Mouse (Mus musculus) MEL (cell line): ENCODE data around the gene Fam178b. TPM values are rescaled to one million over a fixed set of nuclear protein-coding genes. Genes with fewer than 3 reads are reported as not detected.

Experiments used
- DNase-seq: peaks from one replicate; pipeline ENCODE4 v3.0.0; 2011; ENCODE audit warnings: low read depth, low spot score
- H3K27ac ChIP-seq: 2 replicates; pipeline ENCODE4 v1.5.1; 2012; ENCODE audit warnings: low read depth, mild to moderate bottlenecking, control low read depth, low read length, moderate library complexity; ENCODE audit not compliant: control insufficient read depth
- H3K27me3 ChIP-seq, 2 experiments: fragments of 150-350 bp in 1 of 2; sonication (generic) in 1 of 2; 2 replicates each; pipeline ENCODE4 v1.6.1; 2012; ENCODE audit warnings: low read length in 2 of 2, mild to moderate bottlenecking in 2 of 2, improper control_type of control experiment in 1 of 2, moderate library complexity in 1 of 2; ENCODE audit not compliant: insufficient read depth in 2 of 2, control insufficient read depth in 1 of 2
- H3K36me3 ChIP-seq, 2 experiments: 2 replicates each; pipeline ENCODE4 v1.6.1; 2012 to 2014; ENCODE audit warnings: low read length in 2 of 2, improper control_type of control experiment in 1 of 2, inconsistent platforms in 1 of 2, mild to moderate bottlenecking in 1 of 2; ENCODE audit not compliant: insufficient read depth in 2 of 2, control insufficient read depth in 1 of 2
- H3K4me1 ChIP-seq, 2 experiments: fragments of 150-350 bp in 1 of 2; sonication (generic) in 1 of 2; 2 replicates each; pipeline ENCODE4 v1.6.1; 2012; ENCODE audit warnings: low read length in 2 of 2, improper control_type of control experiment in 1 of 2, mild to moderate bottlenecking in 1 of 2; ENCODE audit not compliant: insufficient read depth in 2 of 2, control insufficient read depth in 1 of 2
- H3K4me3 ChIP-seq, 2 experiments: fragments of 150-350 bp in 1 of 2; sonication (generic) in 1 of 2; 2 replicates each; pipeline ENCODE4 v1.5.1; 2012; ENCODE audit warnings: low read depth in 2 of 2, low read length in 2 of 2, mild to moderate bottlenecking in 2 of 2, moderate library complexity in 2 of 2, control low read depth in 1 of 2, improper control_type of control experiment in 1 of 2; ENCODE audit not compliant: control insufficient read depth in 1 of 2, insufficient read depth in 1 of 2
- H3K79me2 ChIP-seq: 2 replicates; pipeline ENCODE4 v1.6.1; 2012; ENCODE audit warnings: mild to moderate bottlenecking, low read length, moderate library complexity; ENCODE audit not compliant: control insufficient read depth, poor library complexity, insufficient read depth
- H3K9ac ChIP-seq: 2 replicates; pipeline ENCODE4 v1.6.1; 2012; ENCODE audit warnings: low read depth, mild to moderate bottlenecking, control low read depth, low read length, moderate library complexity; ENCODE audit not compliant: control insufficient read depth, poor library complexity, severe bottlenecking
- H3K9me3 ChIP-seq: fragments of 150-350 bp; sonication (generic); replicated peaks from 2 replicates; pipeline ENCODE4 v1.6.1; 2012; ENCODE audit warnings: mild to moderate bottlenecking, low read length, improper control_type of control experiment, moderate library complexity; ENCODE audit not compliant: insufficient read depth
- CHD1 ChIP-seq: IDR thresholded peaks from 2 replicates; pipeline ENCODE4 v1.6.1; 2012; ENCODE audit warnings: low read depth, mild to moderate bottlenecking, inconsistent platforms, low read length, improper control_type of control experiment
- CHD2 ChIP-seq: IDR thresholded peaks from 2 replicates; pipeline ENCODE4 v1.6.1; 2011; ENCODE audit warnings: low read length, improper control_type of control experiment
- CTCF ChIP-seq, 3 experiments: IDR thresholded peaks in 2 of 3; conservative IDR thresholded peaks in 1 of 3; 2 replicates each; pipeline ENCODE4 v1.5.1; 2011 to 2012; ENCODE audit warnings: low read length in 3 of 3, low read depth in 2 of 3, mild to moderate bottlenecking in 2 of 3, improper control_type of control experiment in 1 of 3, inconsistent platforms in 1 of 3, mixed read lengths in 1 of 3, moderate library complexity in 1 of 3; ENCODE audit not compliant: control insufficient read depth in 1 of 3, insufficient read depth in 1 of 3, poor library complexity in 1 of 3, severe bottlenecking in 1 of 3
- EP300 ChIP-seq, 2 experiments: IDR thresholded peaks; 2 replicates each; pipeline ENCODE4 v1.6.1; 2011; ENCODE audit warnings: improper control_type of control experiment in 2 of 2, low read length in 2 of 2, low read depth in 1 of 2, mild to moderate bottlenecking in 1 of 2
- JUND ChIP-seq: IDR thresholded peaks from 2 replicates; pipeline ENCODE4 v1.6.1; 2011; ENCODE audit warnings: low read depth, mild to moderate bottlenecking, improper control_type of control experiment, low read length
- MAFK ChIP-seq: IDR thresholded peaks from 2 replicates; pipeline ENCODE4 v1.6.1; 2011; ENCODE audit warnings: low read depth, mild to moderate bottlenecking, low read length, improper control_type of control experiment, borderline replicate concordance
- MAX ChIP-seq: IDR thresholded peaks from 2 replicates; pipeline ENCODE4 v1.6.1; 2011; ENCODE audit warnings: low read length, improper control_type of control experiment
- MEF2A ChIP-seq: IDR thresholded peaks from 2 replicates; pipeline ENCODE4 v1.6.1; 2014; ENCODE audit warnings: low read depth, mild to moderate bottlenecking, inconsistent platforms, low read length, improper control_type of control experiment; ENCODE audit not compliant: poor library complexity, insufficient replicate concordance, severe bottlenecking; ENCODE audit errors: extremely low read depth
- MXI1 ChIP-seq: IDR thresholded peaks from 2 replicates; pipeline ENCODE4 v1.6.1; 2011; ENCODE audit warnings: mild to moderate bottlenecking, low read depth, low read length, improper control_type of control experiment
- MYB ChIP-seq: IDR thresholded peaks from 2 replicates; pipeline ENCODE4 v1.6.1; 2011; ENCODE audit warnings: mild to moderate bottlenecking, low read depth, low read length, improper control_type of control experiment
- NRF1 ChIP-seq: IDR thresholded peaks from 2 replicates; pipeline ENCODE4 v1.6.1; 2014; ENCODE audit warnings: low read depth, mild to moderate bottlenecking, inconsistent platforms, low read length, improper control_type of control experiment, moderate library complexity; ENCODE audit not compliant: poor library complexity, insufficient read depth, severe bottlenecking
- POLR2A ChIP-seq, 2 experiments: IDR thresholded peaks; 2 replicates each; pipeline ENCODE4 v1.6.1; 2011 to 2012; ENCODE audit warnings: low read length in 2 of 2, mild to moderate bottlenecking in 2 of 2, control low read depth in 1 of 2, improper control_type of control experiment in 1 of 2, low read depth in 1 of 2, moderate library complexity in 1 of 2; ENCODE audit not compliant: control insufficient read depth in 1 of 2, insufficient read depth in 1 of 2, poor library complexity in 1 of 2
- POLR2AphosphoS5 ChIP-seq: IDR thresholded peaks from 2 replicates; pipeline ENCODE4 v1.6.1; 2012; ENCODE audit warnings: low read depth, borderline replicate concordance, mild to moderate bottlenecking, inconsistent platforms, low read length, moderate library complexity, mixed read lengths
- RAD21 ChIP-seq: IDR thresholded peaks from 2 replicates; pipeline ENCODE4 v1.6.1; 2011; ENCODE audit warnings: mild to moderate bottlenecking, low read depth, low read length, improper control_type of control experiment
- SMC3 ChIP-seq: IDR thresholded peaks from 2 replicates; pipeline ENCODE4 v1.6.1; 2011; ENCODE audit warnings: low read depth, low read length, improper control_type of control experiment
- TCF12 ChIP-seq: IDR thresholded peaks from 2 replicates; pipeline ENCODE4 v1.6.1; 2014; ENCODE audit warnings: low read depth, mild to moderate bottlenecking, inconsistent platforms, low read length, improper control_type of control experiment, moderate library complexity
- UBTF ChIP-seq: IDR thresholded peaks from 2 replicates; pipeline ENCODE4 v1.6.1; 2012; ENCODE audit warnings: low read depth, mild to moderate bottlenecking, inconsistent platforms, low read length, improper control_type of control experiment, moderate library complexity, borderline replicate concordance; ENCODE audit not compliant: insufficient read depth
- USF1 ChIP-seq: IDR thresholded peaks from 2 replicates; pipeline ENCODE4 v1.6.1; 2014; ENCODE audit warnings: low read depth, mild to moderate bottlenecking, inconsistent platforms, low read length, improper control_type of control experiment, moderate library complexity
- ZC3H11A ChIP-seq: IDR thresholded peaks from 2 replicates; pipeline ENCODE4 v1.6.1; 2012; ENCODE audit warnings: low read depth, mild to moderate bottlenecking, inconsistent platforms, low read length, improper control_type of control experiment
- ZMIZ1 ChIP-seq: IDR thresholded peaks from 2 replicates; pipeline ENCODE4 v1.6.1; 2012; ENCODE audit warnings: low read depth, mild to moderate bottlenecking, inconsistent platforms, low read length, improper control_type of control experiment, moderate library complexity
- polyA plus RNA-seq, 2 experiments: library from polyadenylated mRNA; stranded (reverse) in 1 of 2; unstranded in 1 of 2; fragments of >175 nt in 1 of 2; fragments of >200 nt in 1 of 2; gene quantifications; 2 replicates each; pipeline versions ENCODE4 v1.2.1 to v1.2.4; 2012; ENCODE audit warnings: low replicate concordance in 2 of 2, low read depth in 1 of 2; ENCODE audit not compliant: insufficient read length in 2 of 2, insufficient read depth in 1 of 2, missing spikeins in 1 of 2
- total RNA-seq: library from RNA; depleted of rRNA; stranded (reverse); fragments of 300-350 nt; gene quantifications from 2 replicates; pipeline ENCODE4 v1.2.3, GENCODE M21; 2012

Fam178b gene
- total and polyA plus RNA-seq, 3 experiments, result 0.19 to 0.29 TPM; not detected in 1

DNA sequence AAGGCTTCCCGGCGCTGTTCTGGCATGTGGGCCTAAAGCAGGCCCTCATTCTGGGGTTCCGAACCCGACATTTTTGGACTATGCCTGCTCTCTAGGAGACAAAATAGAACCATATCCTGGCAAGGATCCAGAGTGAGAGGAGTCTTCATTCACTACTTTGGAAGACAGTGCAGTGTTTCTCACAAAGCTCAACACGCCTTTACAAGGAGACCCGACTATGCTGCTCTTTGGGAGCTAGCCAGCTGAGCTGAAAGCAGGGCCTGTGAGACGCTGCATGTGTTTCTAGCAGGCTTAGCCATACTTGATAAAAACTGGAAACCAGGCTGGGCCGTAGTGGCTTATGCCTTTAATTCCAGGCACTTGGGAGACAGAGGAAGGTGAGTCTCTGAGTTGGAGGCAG is 67.8 kb downstream of the Fam178b start:
- H3K9me3 ChIP-seq, result no peaks in the 10 kb centered on the region
- TF ChIP-seq JUND (no peak), UBTF (no peak), ZC3H11A (no peak), POLR2AphosphoS5 (no peak), TCF12 (no peak), CTCF (IDR thresholded peaks at IDR 0.05 in 2 of 3, conservative IDR thresholded peaks at IDR 0.05 in 1 of 3; ENCODE audit: control insufficient read depth in 1 of 3, insufficient read depth in 1 of 3, low read depth in 2 of 3, low read length in 3 of 3, poor library complexity in 1 of 3, severe bottlenecking in 1 of 3) (no peak), CHD2 (no peak), POLR2A (IDR thresholded peaks at IDR 0.05; ENCODE audit: control insufficient read depth in 1 of 2, insufficient read depth in 1 of 2, low read depth in 1 of 2, low read length in 2 of 2, poor library complexity in 1 of 2) (no peak), NRF1 (no peak), MEF2A (no peak), ZMIZ1 (no peak), MYB (no peak), CHD1 (no peak)
- TF ChIP-seq, all 39 proteins: peak for 0
- Histone ChIP-seq H3K4me3 (no peak overlapping the region), H3K36me3 (no peaks in the 10 kb centered on the region), H3K9ac (no peak overlapping the region), H3K27ac (no peak overlapping the region), H3K79me2 (no peaks in the 10 kb centered on the region), H3K4me1 (no peaks in the 10 kb centered on the region), H3K27me3 (peaks cover 2 to 5% of the 10 kb centered on the region in 2 experiments; a peak in 3 of 4 replicates)
- DNase-seq, result no peak

DNA sequence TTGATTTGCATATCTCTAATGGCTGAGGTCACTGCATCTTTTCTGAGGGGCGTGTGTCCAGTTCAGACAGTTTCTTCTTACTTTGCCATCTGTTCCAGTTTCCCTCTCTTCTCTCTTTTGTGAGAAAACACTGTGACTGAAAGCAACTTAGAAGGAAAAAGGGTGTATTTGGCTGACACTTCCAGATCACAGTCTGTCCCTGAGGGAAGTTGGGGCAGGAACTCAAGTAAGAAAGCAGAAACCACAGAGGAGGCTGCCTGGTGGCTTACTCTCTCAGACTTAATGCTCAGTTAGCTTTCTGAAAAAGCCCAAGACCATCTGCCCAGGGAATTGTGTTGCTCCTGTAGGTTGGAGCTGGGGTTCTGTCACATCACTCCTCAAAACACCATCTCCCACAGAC is 68.4 kb downstream of the Fam178b start:
- no peak overlapping the region for H3K4me3 ChIP-seq
- H3K36me3 ChIP-seq, result no peaks in the 10 kb centered on the region
- H3K9me3 ChIP-seq, result no peaks in the 10 kb centered on the region
- no peaks in the 10 kb centered on the region for H3K79me2 ChIP-seq
- DNase-seq, result no peak
- H3K9ac ChIP-seq, result no peak overlapping the region
- peaks cover 2 to 5% of the 10 kb centered on the region in 2 experiments; a peak in 3 of 4 replicates for H3K27me3 ChIP-seq
- no peaks in the 10 kb centered on the region for H3K4me1 ChIP-seq
- TF ChIP-seq JUND (no peak), MEF2A (no peak), SMC3 (no peak), MAX (no peak), TCF12 (no peak), CHD1 (no peak), USF1 (no peak), MAFK (no peak), ZC3H11A (no peak), MXI1 (no peak), EP300 (IDR thresholded peaks at IDR 0.05; ENCODE audit: low read depth in 1 of 2, low read length in 2 of 2) (no peak), RAD21 (no peak), ZMIZ1 (no peak)
- H3K27ac ChIP-seq, result no peak overlapping the region
